Mouse (Mus musculus) heart, postnatal 0 days (tissue): Measurements from ENCODE around the gene Lrp2. TPM values are rescaled to one million over a fixed set of nuclear protein-coding genes. Genes with fewer than 3 reads are reported as not detected.

Experiments used
- ATAC-seq: fragments of 200-750 bp; cut with Nextera tagmentation; 2 replicates; pipeline ENCODE4 v1.8.0; 2017; ENCODE audit warnings: low read depth, moderate number of reproducible peaks, moderate library complexity; ENCODE audit not compliant: insufficient read depth
- DNase-seq: peaks from one replicate; pipeline ENCODE4 v3.0.0-alpha.2; 2016; ENCODE audit warnings: low spot score
- H3K27ac ChIP-seq: fragments of 300-500 bp; sonication (generic); 2 replicates; pipeline ENCODE4 v1.5.1; 2014; ENCODE audit warnings: low read depth, mild to moderate bottlenecking
- H3K27me3 ChIP-seq: fragments of 300-500 bp; sonication (generic); 2 replicates; pipeline ENCODE4 v1.6.1; 2014; ENCODE audit warnings: low read length, mixed read lengths; ENCODE audit not compliant: control insufficient read depth, insufficient read depth
- H3K36me3 ChIP-seq: fragments of 300-500 bp; sonication (generic); replicated peaks from 2 replicates; pipeline ENCODE4 v1.6.1; 2014; ENCODE audit warnings: low read length, mixed read lengths; ENCODE audit not compliant: control insufficient read depth, insufficient read depth
- H3K4me1 ChIP-seq: fragments of 300-500 bp; sonication (generic); 2 replicates; pipeline ENCODE4 v1.6.1; 2014; ENCODE audit warnings: antibody characterized with exemption; ENCODE audit not compliant: control insufficient read depth, insufficient read depth
- H3K4me2 ChIP-seq: fragments of 300-500 bp; sonication (generic); 2 replicates; pipeline ENCODE4 v1.6.1; 2014; ENCODE audit warnings: low read depth, mild to moderate bottlenecking, low read length, moderate library complexity
- H3K4me3 ChIP-seq: fragments of 300-500 bp; sonication (generic); 2 replicates; pipeline ENCODE4 v1.5.1; 2014; ENCODE audit warnings: low read depth, low read length
- H3K9ac ChIP-seq: fragments of 300-500 bp; sonication (generic); replicated peaks from 2 replicates; pipeline ENCODE4 v1.6.1; 2014; ENCODE audit warnings: low read depth, low read length, mixed read lengths
- H3K9me3 ChIP-seq: fragments of 300-500 bp; sonication (generic); replicated peaks from 2 replicates; pipeline ENCODE4 v1.6.1; 2016; ENCODE audit warnings: low read length; ENCODE audit not compliant: control insufficient read depth
- CTCF ChIP-seq: IDR thresholded peaks from 2 replicates; pipeline ENCODE4 v1.5.1; 2016; ENCODE audit warnings: antibody characterized with exemption, control low read depth, low read depth
- EP300 ChIP-seq: IDR thresholded peaks from 2 replicates; pipeline ENCODE4 v1.6.1; 2016; ENCODE audit warnings: antibody characterized with exemption, low read depth
- WGBS: fragments of 180-500 bp; shearing (Covaris S2); extraction: QIAGEN DNeasy Blood & Tissue Kit; methylation state at CpG from one replicate; pipeline ENCODE4 v1.1.7; 2014; 5-methylcytosine and 5-hydroxymethylcytosine counted together
- polyA plus RNA-seq: library from polyadenylated mRNA; unstranded; fragments of >200 nt; fragmentation: Nextera tagmentation; extraction: Ambion mirVana; gene quantifications from 2 replicates; pipeline ENCODE4 v1.2.1, GENCODE M21; 2015
- total RNA-seq: library from RNA; depleted of rRNA; stranded (reverse); fragments of >200 nt; gene quantifications from 2 replicates; pipeline ENCODE4 v1.2.3, GENCODE M21; 2014; ENCODE audit warnings: low replicate concordance

Gene Lrp2
- total and polyA plus RNA-seq, 2 experiments from 2014 or later: 0.23 to 3.2 TPM

- no peak for ATAC-seq
- Histone ChIP-seq H3K27ac (no peak overlapping the region), H3K9me3 (no peaks in the 10 kb centered on the region), H3K27me3 (no peaks in the 10 kb centered on the region), H3K36me3 (no peaks in the 10 kb centered on the region), H3K4me1 (no peaks in the 10 kb centered on the region), H3K9ac (no peak overlapping the region), H3K4me3 (no peak overlapping the region), H3K4me2 (no peak overlapping the region)
- 83% methylated on average over 6 of the region's 6 CpGs for WGBS
- TF ChIP-seq EP300 (no peak), CTCF (no peak)
- DNase-seq: no peak
These were observed 170.8 kb downstream of the Lrp2 start for GRCm38 (mm10) chr2:69415070-69415469.

DNA sequence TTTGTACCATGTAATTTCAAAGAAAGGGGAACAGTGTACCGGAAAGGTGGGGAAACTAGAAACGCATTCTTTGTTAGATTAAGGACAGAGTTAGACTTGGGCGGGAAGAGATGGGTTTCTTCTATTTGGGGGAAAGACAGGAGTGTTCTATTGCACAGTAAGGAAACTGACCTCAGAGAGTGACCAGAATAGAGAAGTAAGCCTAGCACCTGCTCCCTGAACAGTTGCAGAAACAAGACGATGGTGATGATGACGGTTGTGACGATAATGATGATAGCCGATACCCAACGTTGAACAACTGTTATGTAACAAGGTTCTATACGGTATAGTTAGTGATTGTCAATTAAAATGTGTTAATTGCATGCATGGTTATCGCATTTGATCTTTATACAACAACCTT is 171.3 kb downstream of the Lrp2 start:
- Histone ChIP-seq H3K36me3 (no peaks in the 10 kb centered on the region), H3K9ac (no peak overlapping the region), H3K27ac (no peak overlapping the region), H3K4me1 (no peaks in the 10 kb centered on the region), H3K9me3 (no peaks in the 10 kb centered on the region), H3K27me3 (no peaks in the 10 kb centered on the region), H3K4me3 (no peak overlapping the region), H3K4me2 (no peak overlapping the region)
- WGBS: 86% methylated on average over 10 of the region's 10 CpGs
- ATAC-seq: no peak
- TF ChIP-seq CTCF: no peak
- no peak for TF ChIP-seq EP300
- DNase-seq: no peak

GRCm38 (mm10) chr2:69405692-69406091 is 180.2 kb downstream of the Lrp2 start:
- WGBS: 86% methylated on average over 5 of the region's 5 CpGs
- no peak overlapping the region for H3K4me2 ChIP-seq
- H3K27me3 ChIP-seq: no peaks in the 10 kb centered on the region
- TF ChIP-seq EP300 (no peak), CTCF (no peak)
- no peaks in the 10 kb centered on the region for H3K36me3 ChIP-seq
- H3K9ac ChIP-seq: no peak overlapping the region
- no peaks in the 10 kb centered on the region for H3K9me3 ChIP-seq
- H3K27ac ChIP-seq: no peak overlapping the region
- ATAC-seq (no peak), DNase-seq (no peak)
- no peaks in the 10 kb centered on the region; the same call in 1 of the 2 replicates for H3K4me1 ChIP-seq
- H3K4me3 ChIP-seq: no peak overlapping the region

DNA sequence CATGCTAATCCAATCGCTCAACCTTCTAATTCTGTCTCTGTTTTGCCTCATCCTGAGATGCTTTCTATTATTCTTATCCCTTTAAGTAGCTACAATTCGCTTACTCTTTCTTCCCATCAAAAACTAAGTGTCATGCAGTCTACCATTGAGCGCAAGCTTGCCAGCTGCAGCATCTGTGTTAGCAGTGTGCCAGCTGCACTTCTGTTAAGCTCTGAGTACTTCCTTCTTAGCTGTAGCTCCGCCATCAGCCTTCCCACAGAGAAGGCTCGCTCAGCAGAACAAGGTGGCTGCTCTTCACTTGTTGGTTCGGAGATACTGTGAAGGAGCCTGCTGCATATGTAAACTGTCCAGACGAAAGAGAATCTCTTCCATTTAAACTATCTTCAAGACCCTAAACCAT is 183.6 kb downstream of the Lrp2 start:
- TF ChIP-seq EP300: no peak
- Histone ChIP-seq H3K36me3 (no peaks in the 10 kb centered on the region), H3K9ac (no peak overlapping the region), H3K4me2 (no peak overlapping the region), H3K4me1 (no peaks in the 10 kb centered on the region; the same call in 1 of the 2 replicates), H3K9me3 (no peaks in the 10 kb centered on the region), H3K4me3 (no peak overlapping the region), H3K27me3 (no peaks in the 10 kb centered on the region), H3K27ac (no peak overlapping the region)
- DNase-seq (no peak), ATAC-seq (no peak)
- WGBS: 79% methylated on average over 7 of the region's 7 CpGs

- no peak for TF ChIP-seq CTCF
- no peak for TF ChIP-seq EP300
- DNase-seq (no peak), ATAC-seq (no peak)
- Histone ChIP-seq H3K36me3 (no peaks in the 10 kb centered on the region), H3K4me2 (no peak overlapping the region), H3K9me3 (no peaks in the 10 kb centered on the region), H3K4me1 (no peaks in the 10 kb centered on the region; the same call in 1 of the 2 replicates), H3K9ac (no peak overlapping the region), H3K4me3 (no peak overlapping the region), H3K27ac (no peak overlapping the region), H3K27me3 (no peaks in the 10 kb centered on the region)
- WGBS: 79% methylated on average over 6 of the region's 6 CpGs
These were observed 184.0 kb downstream of the Lrp2 start for GRCm38 (mm10) chr2:69401891-69402290.

- Histone ChIP-seq H3K4me3 (no peak overlapping the region), H3K36me3 (no peaks in the 10 kb centered on the region), H3K9me3 (no peaks in the 10 kb centered on the region), H3K4me1 (no peaks in the 10 kb centered on the region; the same call in 1 of the 2 replicates), H3K27ac (no peak overlapping the region), H3K4me2 (no peak overlapping the region), H3K27me3 (no peaks in the 10 kb centered on the region), H3K9ac (no peak overlapping the region)
- TF ChIP-seq CTCF (no peak), EP300 (no peak)
- ATAC-seq (no peak), DNase-seq (no peak)
- WGBS: 43% methylated on average over 7 of the region's 7 CpGs
These were observed 184.8 kb downstream of the Lrp2 start for GRCm38 (mm10) chr2:69400866-69401604.
